Mouse (Mus musculus): ENCODE results near the gene Fads2. TPM values are rescaled to one million over a fixed set of nuclear protein-coding genes. Genes with fewer than 3 reads are reported as not detected.

Gene Fads2
- polyA plus RNA-seq, 1 experiment from 2014 or later: 125 TPM

- WGBS: 68% methylated on average over 4 of the region's 4 CpGs
- peaks cover 31% of the 10 kb centered on the region for H3K4me1 ChIP-seq
- peak overlapping the region; percentile 94 for H3K4me2 ChIP-seq
- H3K36me3 ChIP-seq: no peaks in the 10 kb centered on the region
- H3K9me3 ChIP-seq: no peaks in the 10 kb centered on the region
- H3K27ac ChIP-seq: no peak overlapping the region
- peak overlapping the region; percentile 61 for H3K4me3 ChIP-seq (replicated peaks)
- H3K9ac ChIP-seq: 0 out of 2 replicates have a peak overlapping the region, but pooled peaks have one; percentile 2
- H3K27me3 ChIP-seq (replicated peaks): no peaks in the 10 kb centered on the region
- no peak for ATAC-seq (ENCODE audit: insufficient read depth, low FRiP score, low read depth)
Measured at GRCm38 (mm10) chr19:10019214-10019760, 82.3 kb downstream of the Fads2 start.

GRCm38 (mm10) chr19:10018527-10018818, 83.1 kb downstream of the Fads2 start:
- WGBS: 5% methylated on average over 3 of the region's 3 CpGs
- no peaks in the 10 kb centered on the region for H3K36me3 ChIP-seq
- no peaks in the 10 kb centered on the region for H3K9me3 ChIP-seq
- peak overlapping the region; percentile 61 for H3K4me3 ChIP-seq (replicated peaks)
- peaks cover 37% of the 10 kb centered on the region for H3K4me1 ChIP-seq
- H3K27me3 ChIP-seq (replicated peaks): no peaks in the 10 kb centered on the region
- no peak for ATAC-seq (ENCODE audit: insufficient read depth, low FRiP score, low read depth)
- H3K27ac ChIP-seq: peak overlapping the region; percentile 12; the same call in 1 of the 2 replicates
- peak overlapping the region; percentile 94 for H3K4me2 ChIP-seq
- H3K9ac ChIP-seq: peak overlapping the region; percentile 40

DNA sequence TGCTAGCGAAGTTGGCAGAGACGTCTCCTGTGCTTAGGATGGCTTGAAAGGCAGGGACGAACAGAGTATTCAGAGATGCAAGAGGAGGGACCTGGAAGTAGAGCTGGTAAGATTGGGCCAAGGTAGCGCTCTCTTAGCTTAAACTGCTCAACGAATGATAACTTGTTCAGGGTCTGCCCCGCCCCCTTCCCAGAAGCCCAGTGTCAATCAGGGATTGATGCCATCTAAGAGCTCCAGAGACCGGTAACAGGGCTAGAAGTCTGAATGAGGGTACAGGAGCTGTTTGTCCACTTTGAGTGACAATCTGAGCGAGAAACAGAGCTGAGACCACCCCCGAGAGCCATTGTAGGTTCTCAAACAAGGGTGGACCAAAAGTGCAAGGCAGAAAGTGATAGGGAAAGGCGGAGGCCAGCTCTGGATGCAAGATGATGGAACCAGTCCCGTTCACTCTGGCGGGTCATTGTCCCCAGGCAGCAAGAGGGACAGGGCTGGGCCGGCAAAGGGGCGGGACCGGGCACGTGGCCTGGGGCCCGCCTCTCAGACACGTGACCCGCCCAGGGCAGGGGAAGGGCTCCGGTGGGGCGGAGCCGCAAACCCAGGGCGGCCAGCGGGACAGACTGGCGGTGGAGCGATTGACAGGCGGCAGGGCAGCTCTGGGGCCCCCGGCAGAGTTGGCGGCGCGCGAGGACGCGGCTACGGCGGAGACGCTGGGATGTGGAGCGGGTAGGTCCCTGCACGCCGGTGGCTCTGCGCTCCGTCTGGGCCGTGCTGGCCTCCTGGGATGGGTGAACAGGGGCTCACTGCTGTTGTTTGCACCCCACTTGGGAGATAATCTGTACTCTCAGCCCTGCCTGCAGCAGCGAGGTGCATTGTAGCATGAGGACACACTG, 83.7 kb downstream of the Fads2 start:
- H3K27me3 ChIP-seq (replicated peaks): no peaks in the 10 kb centered on the region
- ATAC-seq (ENCODE audit: insufficient read depth, low FRiP score, low read depth): peak; percentile 93
- 7% methylated on average over 44 of the region's 44 CpGs for WGBS
- H3K4me2 ChIP-seq: peak overlapping the region; percentile 94
- peak overlapping the region; percentile 40 for H3K9ac ChIP-seq
- H3K27ac ChIP-seq: peak overlapping the region; percentile 53; the same call in 1 of the 2 replicates
- H3K36me3 ChIP-seq: no peaks in the 10 kb centered on the region
- no peaks in the 10 kb centered on the region for H3K9me3 ChIP-seq
- H3K4me3 ChIP-seq (replicated peaks): peak overlapping the region; percentile 61
- H3K4me1 ChIP-seq: peaks cover 37% of the 10 kb centered on the region

DNA sequence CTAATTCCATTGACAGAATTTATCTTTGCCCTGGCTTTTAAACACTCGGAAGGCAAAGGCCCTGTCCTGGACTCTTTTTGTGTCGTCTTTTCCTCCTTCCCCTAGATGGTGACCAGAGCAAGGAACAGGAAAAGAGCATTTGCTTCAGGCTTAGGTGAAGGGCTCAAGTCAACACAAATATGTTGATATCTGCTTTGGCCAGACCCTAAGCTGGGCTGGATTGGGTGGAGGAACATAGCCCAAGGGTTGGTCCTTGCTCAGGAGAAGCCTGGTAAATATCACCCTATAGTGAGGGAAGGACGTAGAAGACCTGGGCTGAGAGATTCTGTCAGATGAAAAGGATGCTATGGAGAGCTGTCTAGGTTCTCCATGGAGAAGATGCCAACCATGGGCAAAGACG, 85.4 kb downstream of the Fads2 start:
- Histone ChIP-seq H3K4me1 (peaks cover 33% of the 10 kb centered on the region), H3K36me3 (no peaks in the 10 kb centered on the region), H3K27ac (0 out of 2 replicates have a peak overlapping the region, but pooled peaks have one; percentile 7), H3K4me2 (no peak overlapping the region), H3K4me3 (replicated peaks) (no peak overlapping the region), H3K9ac (no peak overlapping the region), H3K9me3 (no peaks in the 10 kb centered on the region), H3K27me3 (replicated peaks) (no peaks in the 10 kb centered on the region)
- no peak for ATAC-seq (ENCODE audit: insufficient read depth, low FRiP score, low read depth)
- whole genome bisulfite sequencing: 78% methylated on average over 4 of the region's 4 CpGs

DNA sequence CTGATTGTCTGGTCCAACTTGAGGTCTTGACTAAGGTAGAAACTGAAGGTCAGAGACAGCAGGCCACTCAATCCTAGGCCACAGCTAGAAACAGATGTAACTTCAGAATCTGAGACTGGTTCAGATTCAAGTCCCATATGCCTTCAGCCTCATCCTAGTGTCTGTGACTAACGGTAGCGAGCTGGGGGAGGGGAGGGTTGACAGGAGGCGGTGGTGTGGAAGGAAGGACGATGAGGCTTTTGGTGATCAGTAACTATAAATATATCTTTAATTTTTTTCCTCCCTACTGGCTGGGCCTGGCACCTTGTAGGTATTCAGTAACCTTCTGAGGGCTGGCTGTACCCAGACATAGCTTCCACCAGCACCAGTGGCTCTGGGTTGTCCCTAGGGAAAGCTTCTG, 86.1 kb downstream of the Fads2 start:
- 79% methylated on average over 4 of the region's 4 CpGs for WGBS
- Histone ChIP-seq H3K27me3 (replicated peaks) (no peaks in the 10 kb centered on the region), H3K4me3 (replicated peaks) (peak overlapping the region; percentile 18; the same call in 1 of the 2 replicates), H3K4me2 (no peak overlapping the region), H3K9me3 (no peaks in the 10 kb centered on the region), H3K9ac (no peak overlapping the region), H3K4me1 (peaks cover 33% of the 10 kb centered on the region), H3K36me3 (no peaks in the 10 kb centered on the region), H3K27ac (0 out of 2 replicates have a peak overlapping the region, but pooled peaks have one; percentile 7)
- ATAC-seq (ENCODE audit: insufficient read depth, low FRiP score, low read depth): no peak

- Histone ChIP-seq H3K4me3 (replicated peaks) (peak overlapping the region; percentile 18; the same call in 1 of the 2 replicates), H3K4me2 (no peak overlapping the region), H3K27ac (peak overlapping the region; percentile 91; the same call in 1 of the 2 replicates), H3K36me3 (no peaks in the 10 kb centered on the region), H3K9me3 (no peaks in the 10 kb centered on the region), H3K27me3 (replicated peaks) (no peaks in the 10 kb centered on the region), H3K4me1 (peaks cover 33% of the 10 kb centered on the region), H3K9ac (no peak overlapping the region)
- WGBS: 68% methylated on average over 13 of the region's 13 CpGs
- ATAC-seq (ENCODE audit: insufficient read depth, low FRiP score, low read depth): peak; percentile 62; the same call in 1 of the 2 replicates
Measured at GRCm38 (mm10) chr19:10014824-10015223, 86.7 kb downstream of the Fads2 start.

DNA sequence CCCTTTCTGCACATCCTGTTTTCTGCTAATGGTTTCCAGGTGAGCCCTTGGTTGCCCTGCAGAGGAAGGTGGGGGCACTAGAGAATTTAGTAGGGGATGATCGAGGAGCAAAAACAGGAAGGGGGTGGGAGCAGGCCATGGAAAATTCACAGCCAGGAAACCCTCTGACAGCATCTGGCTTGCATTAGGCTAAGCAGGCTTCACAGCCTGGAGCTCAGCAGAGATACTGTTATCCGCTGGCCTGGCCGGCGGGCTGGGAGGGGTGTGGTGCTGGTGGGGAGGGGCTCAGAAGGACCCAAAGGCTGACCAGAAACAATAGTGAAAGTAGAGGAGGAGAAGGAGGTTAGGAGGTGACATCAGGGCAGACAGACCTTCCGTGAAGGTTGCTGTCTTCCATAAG, 87.6 kb downstream of the Fads2 start:
- Histone ChIP-seq H3K27ac (peak overlapping the region; percentile 91), H3K36me3 (no peaks in the 10 kb centered on the region), H3K27me3 (replicated peaks) (no peaks in the 10 kb centered on the region), H3K4me2 (no peak overlapping the region), H3K9me3 (no peaks in the 10 kb centered on the region), H3K9ac (no peak overlapping the region), H3K4me3 (replicated peaks) (no peak overlapping the region), H3K4me1 (peaks cover 25% of the 10 kb centered on the region)
- ATAC-seq (ENCODE audit: insufficient read depth, low FRiP score, low read depth): peak; percentile 28; the same call in 1 of the 2 replicates
- WGBS: 31% methylated on average over 5 of the region's 5 CpGs

DNA sequence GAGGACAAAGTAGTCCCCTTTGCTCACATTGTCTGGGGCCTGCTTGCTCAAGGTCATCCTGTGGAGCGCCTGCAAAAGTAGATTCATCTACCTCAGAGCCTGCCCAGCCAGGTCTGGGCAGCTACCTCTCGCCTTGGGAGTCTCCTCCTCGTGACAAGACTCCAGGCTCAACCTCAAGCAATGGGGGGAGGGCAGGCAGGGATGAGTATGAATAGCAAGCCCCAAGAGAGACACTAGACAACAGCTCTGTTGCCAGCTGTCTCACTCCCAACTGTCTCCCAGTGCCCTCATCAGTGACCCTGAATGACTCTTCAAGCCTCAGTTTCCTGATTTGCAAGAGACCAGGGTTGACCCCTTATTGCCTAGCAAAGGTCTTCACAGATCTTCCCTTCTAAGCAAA, 88.2 kb downstream of the Fads2 start:
- H3K27ac ChIP-seq: peak overlapping the region; percentile 91
- peak overlapping the region; percentile 25 for H3K4me2 ChIP-seq
- no peaks in the 10 kb centered on the region for H3K36me3 ChIP-seq
- no peak overlapping the region for H3K9ac ChIP-seq
- 16% methylated on average over 3 of the region's 3 CpGs for WGBS
- H3K9me3 ChIP-seq: no peaks in the 10 kb centered on the region
- H3K27me3 ChIP-seq (replicated peaks): no peaks in the 10 kb centered on the region
- H3K4me1 ChIP-seq: peaks cover 19% of the 10 kb centered on the region
- no peak for ATAC-seq (ENCODE audit: insufficient read depth, low FRiP score, low read depth)
- H3K4me3 ChIP-seq (replicated peaks): no peak overlapping the region

DNA sequence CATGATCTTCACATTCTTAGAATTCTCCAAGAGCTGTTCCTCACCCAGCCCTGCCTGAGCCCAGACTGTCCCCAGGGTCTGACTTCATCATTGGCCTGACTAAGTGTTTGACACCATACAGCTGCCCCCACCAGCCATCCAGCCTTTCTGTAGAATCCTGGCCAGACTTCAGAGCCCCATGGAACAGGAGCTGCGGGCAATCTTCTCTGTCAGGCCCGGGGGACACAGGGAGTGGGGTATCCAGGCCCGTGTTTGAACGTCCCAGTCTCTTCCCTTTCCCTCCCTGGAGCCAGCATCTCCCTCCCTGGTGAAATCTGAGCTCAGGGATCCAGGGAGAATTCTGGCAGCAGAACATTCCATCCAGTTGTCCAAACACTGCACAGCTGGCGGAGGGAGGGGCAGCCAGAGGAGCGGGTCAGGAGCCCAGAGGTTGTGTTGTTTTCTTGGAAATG, 88.7 kb downstream of the Fads2 start:
- Histone ChIP-seq H3K9me3 (no peaks in the 10 kb centered on the region), H3K4me1 (peaks cover 18% of the 10 kb centered on the region), H3K9ac (no peak overlapping the region), H3K4me2 (peak overlapping the region; percentile 25; the same call in 1 of the 2 replicates), H3K36me3 (no peaks in the 10 kb centered on the region), H3K27ac (peak overlapping the region; percentile 91), H3K4me3 (replicated peaks) (no peak overlapping the region), H3K27me3 (replicated peaks) (no peaks in the 10 kb centered on the region)
- ATAC-seq (ENCODE audit: insufficient read depth, low FRiP score, low read depth): peak; percentile 27
- WGBS: 18% methylated on average over 6 of the region's 6 CpGs

Other genes with a start within 250 kb of the Fads2 start
- 93.9 and 95.5 TPM in 2 replicates for gene Incenp, start 202.2 kb downstream of the Fads2 start, polyA plus RNA-seq (2015; fragmentation: Nextera tagmentation; extraction: Ambion mirVana)
- gene Fth1, start 121.1 kb downstream of the Fads2 start, polyA plus RNA-seq (2015; fragmentation: Nextera tagmentation; extraction: Ambion mirVana): 1,700 and 1,987 TPM in 2 replicates
- gene Best1, start 100.1 kb downstream of the Fads2 start, polyA plus RNA-seq (2015; fragmentation: Nextera tagmentation; extraction: Ambion mirVana): 0.80 TPM in 2 replicates
- 29.8 and 40.7 TPM in 2 replicates for gene Rab3il1, start 100.1 kb downstream of the Fads2 start, polyA plus RNA-seq (2015; fragmentation: Nextera tagmentation; extraction: Ambion mirVana)
- 17.2 and 17.6 TPM in 2 replicates for gene Fads3, start 60.2 kb downstream of the Fads2 start, polyA plus RNA-seq (2015; fragmentation: Nextera tagmentation; extraction: Ambion mirVana)
- gene Fads1, start 81.1 kb upstream of the Fads2 start, polyA plus RNA-seq (2015; fragmentation: Nextera tagmentation; extraction: Ambion mirVana): 111 and 122 TPM in 2 replicates
- 473 and 509 TPM in 2 replicates for gene Tmem258, start 102.3 kb upstream of the Fads2 start, polyA plus RNA-seq (2015; fragmentation: Nextera tagmentation; extraction: Ambion mirVana)
- 86.3 and 92.0 TPM in 2 replicates for gene Fen1, start 102.4 kb upstream of the Fads2 start, polyA plus RNA-seq (2015; fragmentation: Nextera tagmentation; extraction: Ambion mirVana)
- 17.5 and 17.8 TPM in 2 replicates for gene Myrf, start 139.0 kb upstream of the Fads2 start, polyA plus RNA-seq (2015; fragmentation: Nextera tagmentation; extraction: Ambion mirVana)
- gene Dagla, start 203.1 kb upstream of the Fads2 start, polyA plus RNA-seq (2015; fragmentation: Nextera tagmentation; extraction: Ambion mirVana): 3.3 and 3.7 TPM in 2 replicates

Measured in stomach, embryonic 15.5 days (tissue).